Mouse (Mus musculus) spleen, postnatal 10 days (tissue): ENCODE data around the gene Tpst2.
A peak's percentile ranks its signal among the peaks of the same experiment; 100 is the strongest.

Experiments
- DNase-seq, 2 experiments: peaks; one replicate each; pipeline ENCODE4 v3.0.0; 2021 to 2022; ENCODE audit warnings: low spot score in 2 of 2

Gene Tpst2

DNA sequence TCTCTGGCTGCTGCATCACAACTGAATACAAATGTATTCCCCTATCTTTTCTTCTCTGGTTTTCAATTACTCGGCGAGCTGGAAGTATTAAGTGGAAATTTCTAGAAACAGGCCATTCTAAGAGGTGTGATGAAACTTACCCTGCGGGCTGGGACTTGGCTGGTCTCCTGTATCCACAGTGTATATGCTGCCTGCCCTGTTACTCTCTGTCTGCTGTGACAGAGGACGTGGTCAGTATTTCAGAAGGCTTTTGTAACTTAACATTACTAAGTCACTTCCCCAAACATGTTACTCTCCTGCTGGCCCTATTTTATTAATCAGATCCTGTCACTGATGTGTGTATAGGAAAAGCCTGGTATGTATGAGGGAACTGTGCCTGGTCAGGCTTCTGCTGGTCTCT is 5.2 kb downstream of the Tpst2 start:
- no peak for DNase-seq

DNA sequence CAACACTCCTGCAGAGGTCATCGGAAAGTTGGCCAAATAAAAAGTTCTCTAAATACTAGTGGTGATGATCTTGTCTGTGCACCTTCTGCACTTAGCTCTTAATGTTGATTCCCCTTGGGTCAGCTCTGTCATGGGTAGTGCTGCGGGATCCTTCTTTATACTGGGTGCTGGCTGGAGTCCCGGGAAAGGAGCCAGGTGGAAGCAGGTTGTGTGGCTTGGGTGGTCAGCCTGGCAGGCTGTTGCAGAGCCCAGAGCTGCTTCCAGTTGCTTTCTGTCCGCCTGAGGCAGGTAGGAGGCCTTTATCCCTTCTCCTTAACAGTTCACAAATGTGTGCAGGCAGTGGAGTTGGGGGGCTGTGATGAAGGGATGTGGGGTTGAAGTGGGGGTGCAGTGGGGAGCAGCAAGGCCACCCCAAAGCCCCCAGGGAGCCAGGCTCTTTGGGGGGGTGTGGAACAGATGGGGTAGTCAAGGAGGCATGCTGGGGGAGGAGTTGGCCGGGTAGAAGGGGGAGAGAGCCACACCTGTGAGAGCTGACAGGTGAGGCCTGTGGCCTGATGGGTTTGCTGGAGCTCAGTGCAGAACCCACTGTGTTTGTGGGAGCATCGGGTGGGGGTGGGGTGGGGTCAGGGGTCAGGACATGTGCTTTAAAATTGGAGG is 5.8 kb downstream of the Tpst2 start:
- no peak for DNase-seq

GRCm38 (mm10) chr5:112282780-112283482 is 6.4 kb downstream of the Tpst2 start:
- no peak for DNase-seq

DNA sequence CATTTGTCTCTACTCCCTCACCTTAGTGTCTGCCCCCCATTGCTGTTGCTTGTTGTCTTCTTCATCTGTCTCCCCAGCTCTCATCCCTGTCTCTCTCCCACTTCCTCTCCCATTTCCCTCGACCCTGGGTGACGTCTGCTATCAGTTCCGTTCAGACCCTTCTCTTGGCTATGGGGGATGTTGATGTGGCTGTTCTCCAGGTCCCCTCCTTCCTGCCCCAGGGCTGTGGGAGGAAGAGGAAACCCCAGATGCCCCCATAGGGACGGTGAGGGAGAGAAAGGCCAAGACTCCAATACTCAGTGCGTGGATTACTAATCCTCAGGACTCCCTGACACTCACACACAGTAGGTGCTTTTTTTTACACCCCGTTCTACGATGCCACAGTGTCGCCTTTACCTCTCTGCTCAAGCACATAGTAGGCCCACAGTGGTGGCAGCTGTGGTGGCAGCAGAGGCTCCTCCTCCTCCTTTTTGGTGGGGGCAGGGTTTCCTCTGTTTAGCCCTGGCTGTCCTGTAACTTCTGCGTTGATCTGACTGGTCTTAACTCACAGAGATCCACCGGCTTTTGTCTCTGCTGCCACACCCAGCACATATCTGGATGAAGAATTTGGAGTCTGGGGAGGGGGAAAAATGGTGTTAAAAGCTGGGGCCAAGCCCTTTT is 7.2 kb downstream of the Tpst2 start:
- DNase-seq, result no peak

DNA sequence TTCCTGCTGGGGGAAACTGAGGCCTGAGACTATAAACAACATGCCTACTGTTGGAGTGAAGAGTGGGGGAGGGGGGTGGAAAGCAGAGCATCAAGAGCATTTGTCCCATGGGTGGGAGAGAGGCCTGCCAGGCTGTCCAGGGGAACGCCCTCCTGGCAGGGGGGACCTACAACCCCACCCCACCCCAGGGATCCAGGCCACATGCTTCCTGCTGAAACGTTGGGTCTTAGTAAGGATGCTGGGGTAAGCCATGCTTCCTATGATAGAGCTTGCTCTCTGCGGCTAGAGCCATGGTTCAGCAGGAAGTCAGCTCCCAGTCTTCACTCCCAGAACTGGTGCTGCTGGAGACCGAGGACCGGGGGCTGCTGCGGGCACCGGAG is 7.7 kb downstream of the Tpst2 start:
- no peak for DNase-seq

DNA sequence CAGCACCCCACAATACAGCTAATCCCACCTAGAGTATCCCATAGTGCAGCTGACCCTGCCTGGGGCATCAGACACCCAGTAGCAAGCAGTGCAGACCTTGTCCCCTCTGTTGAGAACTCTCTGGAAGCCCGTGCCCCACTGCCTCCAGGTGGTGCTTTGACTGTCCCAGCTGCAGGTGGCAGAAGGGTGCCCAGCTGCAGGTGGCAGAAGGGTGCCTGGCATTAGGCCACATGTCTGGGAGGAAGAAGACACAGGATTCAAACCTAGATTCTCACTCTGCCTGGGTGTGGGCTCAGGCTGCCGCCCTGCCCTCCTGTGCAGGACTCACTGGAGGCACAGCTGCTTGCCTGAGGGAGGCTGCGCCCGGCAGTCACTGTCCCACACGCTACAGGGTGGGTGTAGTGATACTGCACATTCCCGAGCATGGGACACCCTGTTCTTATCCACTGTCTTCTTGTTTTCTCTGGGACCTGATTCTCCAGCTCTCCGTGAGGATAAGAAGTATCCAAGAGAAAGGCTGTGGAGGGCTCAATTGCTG is 9.1 kb downstream of the Tpst2 start:
- DNase-seq, result no peak

DNA sequence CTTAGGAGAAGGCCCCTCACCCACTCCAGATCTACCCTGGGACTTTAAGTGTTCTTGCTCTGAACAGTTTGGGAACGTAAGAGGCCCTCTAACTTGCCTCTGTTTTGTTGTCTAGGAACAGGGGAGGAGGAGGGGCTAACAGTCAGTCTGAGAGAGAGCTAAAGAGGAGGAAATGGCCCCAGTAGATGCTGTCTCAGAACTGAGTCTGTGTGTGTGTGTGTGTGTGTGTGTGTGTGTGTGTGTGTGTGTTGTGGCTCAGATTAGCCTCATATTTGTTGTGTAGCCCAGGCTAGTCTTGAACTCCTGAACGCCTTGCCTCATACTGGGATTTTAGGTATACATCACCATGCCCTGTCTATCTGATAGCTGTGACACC is 10.1 kb downstream of the Tpst2 start:
- DNase-seq, result no peak

DNA sequence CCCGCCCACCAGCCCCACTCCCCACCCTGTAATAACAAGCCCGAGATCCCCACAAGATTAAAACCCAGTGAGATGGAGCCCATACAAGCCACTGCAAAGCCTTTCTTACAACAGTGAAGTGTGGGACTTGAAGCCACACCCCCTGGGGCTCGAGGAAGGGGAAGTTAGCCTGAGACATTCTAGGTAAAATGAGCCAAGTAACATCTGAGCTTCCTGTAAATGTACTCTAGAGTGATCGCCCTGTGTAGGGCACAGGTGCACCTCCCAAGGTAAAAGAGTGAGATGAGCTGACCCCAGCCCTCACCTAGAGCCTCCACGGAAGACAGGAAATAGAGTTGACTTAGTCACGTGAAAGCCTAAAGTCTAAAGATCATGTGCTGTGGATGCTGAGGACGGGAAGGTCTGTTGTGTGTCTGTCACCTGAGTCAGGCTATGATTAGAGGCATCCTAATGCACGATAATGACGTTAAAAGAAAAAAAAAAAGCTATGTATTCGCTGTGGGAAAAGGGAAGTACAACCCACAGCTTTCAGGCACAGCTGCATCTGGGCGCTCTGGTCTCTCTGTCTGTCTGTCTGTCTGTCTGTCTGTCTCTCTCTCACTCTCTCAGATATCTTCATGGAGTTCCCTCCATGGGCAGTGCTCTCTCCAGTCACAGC is 10.6 kb downstream of the Tpst2 start:
- DNase-seq, result peak in 1 of 2 experiments; percentile 66

GRCm38 (mm10) chr5:112287652-112288051 is 11.2 kb downstream of the Tpst2 start:
- no peak for DNase-seq

GRCm38 (mm10) chr5:112288193-112289141 is 12.0 kb downstream of the Tpst2 start:
- DNase-seq, result no peak

DNA sequence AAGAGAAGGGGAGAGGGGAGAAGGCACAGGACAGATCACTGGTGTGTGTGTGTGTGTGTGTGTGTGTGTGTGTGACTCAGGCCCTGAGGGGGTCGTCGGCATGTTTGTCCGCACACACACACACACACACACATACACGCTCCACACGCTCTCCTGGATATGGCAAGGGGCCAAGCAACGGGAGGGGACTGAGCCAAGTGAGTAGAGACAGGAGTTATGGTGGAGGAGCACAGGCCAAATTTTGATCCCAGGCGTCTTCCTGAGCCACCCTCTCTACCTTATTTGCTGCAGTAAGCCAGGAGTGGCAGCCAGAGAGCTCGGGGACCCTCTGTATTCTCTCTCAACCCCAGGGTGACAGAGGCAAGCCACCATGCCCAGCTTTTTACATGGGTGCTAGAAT is 12.7 kb downstream of the Tpst2 start:
- no peak for DNase-seq

DNA sequence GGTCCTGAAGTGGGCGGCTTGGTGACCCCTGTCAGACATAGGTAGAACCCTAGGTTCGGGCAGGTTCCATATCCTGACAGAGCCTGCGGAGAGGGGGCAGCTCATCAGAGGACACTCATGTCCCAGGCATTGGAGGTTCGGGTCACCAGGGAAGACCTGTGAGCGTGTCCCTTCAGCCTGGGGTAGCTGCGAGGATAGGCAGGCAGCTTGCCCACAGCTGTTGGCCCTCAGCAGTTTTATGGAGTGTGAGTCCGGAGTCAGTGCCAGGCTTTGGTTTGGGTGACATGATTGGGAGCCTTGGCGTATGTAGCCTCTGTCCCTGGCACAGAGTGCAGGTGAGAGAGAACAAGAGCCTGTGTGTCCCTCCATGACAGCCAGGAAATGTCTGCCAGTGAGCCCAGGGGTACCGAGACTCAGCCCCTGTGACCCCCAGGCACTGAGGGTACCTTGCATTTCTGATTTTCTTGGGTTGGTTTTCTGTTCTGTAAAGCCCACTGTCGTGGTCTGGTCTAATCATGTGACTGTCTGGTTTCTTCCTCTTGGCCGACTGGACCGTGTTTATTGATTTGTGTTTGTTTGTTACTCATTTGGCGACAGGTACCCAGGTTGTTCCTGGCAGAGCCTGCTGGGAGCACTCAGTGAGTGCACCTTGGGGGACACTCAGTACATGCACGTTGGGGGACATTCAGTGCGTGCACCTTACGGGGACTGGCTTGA is 13.5 kb downstream of the Tpst2 start:
- DNase-seq, result no peak

GRCm38 (mm10) chr5:112290536-112290880 is 14.0 kb downstream of the Tpst2 start:
- DNase-seq, result no peak

GRCm38 (mm10) chr5:112291866-112292265 is 15.4 kb downstream of the Tpst2 start:
- peak in 1 of 2 experiments; percentile 48 for DNase-seq

- no peak for DNase-seq
Observed at GRCm38 (mm10) chr5:112292343-112292980, 16.0 kb downstream of the Tpst2 start.

GRCm38 (mm10) chr5:112293800-112294199 is 17.3 kb downstream of the Tpst2 start:
- no peak for DNase-seq

DNA sequence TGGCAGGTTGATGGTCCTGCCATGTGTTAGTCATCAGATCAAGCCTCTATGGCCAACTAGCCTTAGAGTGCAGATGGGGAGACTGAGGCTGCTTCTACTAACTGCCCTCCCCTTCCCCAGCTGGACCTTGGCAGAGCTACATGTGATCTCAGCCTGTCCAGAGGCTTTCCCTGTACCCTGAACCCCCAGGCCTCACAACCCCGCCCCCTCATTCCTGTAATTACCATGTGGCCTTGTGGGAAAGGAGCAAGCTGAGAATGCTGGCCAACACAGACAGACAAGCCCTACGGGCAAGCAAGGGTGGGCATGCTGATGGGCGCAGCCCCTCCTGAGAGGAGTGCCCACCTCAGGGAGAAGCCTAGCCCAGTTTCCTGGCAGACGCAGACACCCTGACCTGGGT is 18.2 kb downstream of the Tpst2 start:
- no peak for DNase-seq

DNA sequence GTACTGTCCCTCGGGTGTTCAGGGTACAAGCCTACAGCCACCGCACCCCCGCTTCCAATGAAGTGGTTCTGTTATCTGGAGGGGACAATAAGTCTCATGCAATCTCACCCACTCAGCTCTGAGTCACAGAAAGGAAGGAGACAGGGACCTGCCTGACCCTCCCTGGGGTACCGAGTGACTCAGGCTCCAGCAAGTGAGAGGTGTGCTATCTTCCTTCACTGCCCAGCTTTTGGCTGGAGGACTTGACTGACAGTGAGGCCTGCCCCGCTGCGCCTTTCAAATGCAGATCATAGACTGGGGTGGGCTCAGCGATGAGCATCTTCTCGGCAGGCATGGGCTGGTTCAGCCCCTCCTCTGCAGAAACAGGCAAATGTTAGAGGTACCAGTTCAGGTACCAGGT is 18.7 kb downstream of the Tpst2 start:
- no peak for DNase-seq

- DNase-seq, result no peak
Observed at GRCm38 (mm10) chr5:112295564-112295963, 19.1 kb downstream of the Tpst2 start.
